Mouse (Mus musculus) CD8-positive naive resting alpha-beta T cell, adult 2 months (primary cell): ENCODE measurements at regions not wholly inside any gene's neighbourhood (a gene's known extent, or its start where the extent isn't known, plus 50 kb on each side); places are given as distances from the start of the nearest gene placed in this dataset.

ENCODE experiments used
- DNase-seq, 2 experiments: peaks; one replicate each; pipeline ENCODE4 v3.0.0; 2022; ENCODE audit warnings: low read depth in 2 of 2, low spot score in 2 of 2

- no peak for DNase-seq
These were observed 168.1 kb upstream of the Arid2 start for GRCm38 (mm10) chr15:96119240-96119639.

GRCm38 (mm10) chr15:96124397-96124796 lies 162.9 kb upstream of the Arid2 start:
- no peak for DNase-seq

GRCm38 (mm10) chr15:96129699-96130098 lies 157.6 kb upstream of the Arid2 start:
- DNase-seq, result no peak

GRCm38 (mm10) chr15:96130531-96130930 lies 156.8 kb upstream of the Arid2 start:
- no peak for DNase-seq

DNA sequence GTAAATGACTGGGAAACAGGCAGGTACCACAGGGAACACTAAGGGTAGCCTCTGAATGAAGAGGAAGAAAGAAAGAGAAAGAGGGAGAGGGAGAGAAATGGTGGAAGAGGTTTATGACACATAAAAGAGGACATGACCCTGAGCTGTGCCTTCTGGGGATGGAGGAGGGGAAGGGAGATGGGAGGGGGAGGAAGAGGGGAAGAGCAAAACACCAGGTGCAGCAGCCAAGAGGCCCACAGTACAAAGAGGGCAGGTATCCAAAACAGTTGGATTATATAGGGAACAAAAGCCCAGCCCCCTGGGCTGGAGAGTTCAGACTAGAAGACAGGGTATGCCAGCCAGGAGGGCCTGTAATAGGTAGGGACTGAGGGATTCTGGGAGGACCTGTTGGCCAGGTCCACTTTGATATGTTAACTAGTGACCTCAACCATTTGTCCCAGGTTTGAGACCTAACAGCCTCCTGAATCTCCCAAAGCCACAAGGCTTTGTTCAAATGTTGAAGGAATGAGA lies 155.7 kb upstream of the Arid2 start:
- no peak for DNase-seq

GRCm38 (mm10) chr15:96132636-96133035 lies 154.7 kb upstream of the Arid2 start:
- no peak for DNase-seq

DNA sequence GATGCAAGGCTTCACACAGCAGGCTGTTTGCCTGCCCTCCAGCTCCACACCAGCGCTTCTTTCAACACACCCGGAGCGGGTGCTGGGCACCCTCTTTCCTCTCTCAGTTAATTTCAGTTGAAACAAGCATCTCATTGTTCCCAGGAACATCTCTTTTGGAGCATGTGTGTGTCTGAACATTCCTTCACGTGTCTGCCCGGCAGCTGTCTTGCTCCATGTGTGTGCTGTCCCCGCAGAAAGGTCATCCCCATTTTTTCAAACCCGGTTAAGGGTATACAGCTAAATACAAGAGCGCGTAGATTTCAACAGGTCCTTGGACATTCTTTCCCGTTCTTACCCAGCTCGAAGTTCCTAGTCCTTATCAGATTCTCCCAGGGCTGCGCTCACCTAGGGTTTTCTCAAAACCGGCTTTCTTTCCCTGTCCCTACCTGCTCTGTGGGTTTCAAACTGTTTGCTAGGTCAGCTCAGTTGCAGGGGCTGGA lies 152.0 kb upstream of the Arid2 start:
- DNase-seq, result no peak

DNA sequence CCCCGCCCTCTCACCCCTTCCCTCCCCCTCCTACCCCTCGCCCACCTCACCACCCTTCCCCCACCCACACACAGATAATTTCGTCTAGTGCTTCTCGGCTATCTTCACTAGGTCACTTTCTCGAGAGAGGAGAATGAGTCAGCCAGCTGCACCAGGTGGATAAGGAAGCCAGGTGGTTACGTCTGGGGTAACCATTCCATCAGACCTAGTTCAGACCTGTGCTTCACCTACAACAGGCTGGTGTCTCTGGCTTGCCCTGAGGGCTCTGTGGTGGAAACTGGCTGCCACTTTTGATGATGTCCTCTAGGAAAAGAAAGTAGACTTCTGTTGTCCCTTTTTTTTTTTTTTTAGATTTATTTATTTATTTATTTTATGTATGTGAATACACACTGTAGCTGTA lies 151.5 kb upstream of the Arid2 start:
- no peak for DNase-seq

- DNase-seq, result no peak
These were observed 149.8 kb upstream of the Arid2 start for GRCm38 (mm10) chr15:96137534-96137933.

DNA sequence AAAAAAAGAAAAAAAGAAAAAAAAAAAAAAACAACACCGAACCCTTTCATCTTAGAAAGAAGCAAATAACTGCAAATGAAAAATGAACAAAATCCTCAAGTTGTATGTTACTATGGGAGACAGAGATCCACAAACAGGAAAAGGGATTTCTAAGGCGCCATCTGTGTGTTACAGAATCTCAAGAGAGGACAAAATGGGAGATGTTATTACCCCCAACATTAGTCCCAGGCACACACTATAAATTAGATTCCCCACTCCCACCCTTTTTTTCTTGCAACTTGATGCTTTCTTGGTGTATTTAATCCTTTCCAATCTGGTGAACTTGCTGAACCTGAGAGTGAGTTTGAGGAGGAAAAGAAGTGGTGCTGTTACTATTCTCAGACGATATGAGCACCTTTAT lies 149.4 kb upstream of the Arid2 start:
- no peak for DNase-seq

DNA sequence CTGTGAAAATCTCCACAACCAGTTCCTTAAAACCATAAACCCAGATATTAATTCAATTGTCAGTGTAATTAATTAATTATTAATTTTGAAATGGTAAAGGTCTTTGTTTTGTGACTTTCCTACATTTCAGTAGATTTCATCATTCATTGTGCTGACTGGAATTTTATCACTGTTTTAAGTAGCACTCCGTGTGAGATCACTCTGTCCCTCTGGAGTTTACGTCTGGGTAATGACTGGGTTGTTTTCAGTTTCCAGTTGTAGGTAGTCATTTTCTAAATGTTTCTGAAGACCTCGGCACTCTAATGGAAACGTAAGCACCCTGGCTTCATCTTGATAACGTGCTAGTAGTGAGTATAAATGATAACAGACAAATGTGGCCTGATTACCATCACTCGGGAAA lies 133.8 kb upstream of the Arid2 start:
- DNase-seq, result no peak

GRCm38 (mm10) chr15:96158321-96158720 lies 129.0 kb upstream of the Arid2 start:
- no peak for DNase-seq

- no peak for DNase-seq
These were observed 122.4 kb upstream of the Arid2 start for GRCm38 (mm10) chr15:96164771-96165431.

DNA sequence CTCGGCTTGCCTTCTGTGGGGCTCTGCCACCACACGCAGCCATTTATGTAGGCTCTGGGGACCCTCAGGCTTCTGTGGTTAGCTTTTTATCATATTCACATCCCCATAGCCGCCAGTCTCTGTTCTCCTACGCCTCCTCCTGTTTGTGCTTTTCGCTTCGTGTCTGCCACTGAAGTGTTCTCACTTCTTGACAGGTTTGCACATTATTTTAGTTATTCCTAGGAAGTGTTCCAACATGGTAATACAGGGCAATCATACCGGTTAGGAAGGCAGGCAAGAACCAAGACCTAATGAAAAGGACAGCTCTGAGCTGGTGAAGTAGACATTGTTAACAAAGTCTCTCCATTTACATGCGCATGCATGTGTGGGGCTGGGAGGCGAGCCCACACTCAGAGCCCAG lies 120.1 kb upstream of the Arid2 start:
- DNase-seq, result no peak

DNA sequence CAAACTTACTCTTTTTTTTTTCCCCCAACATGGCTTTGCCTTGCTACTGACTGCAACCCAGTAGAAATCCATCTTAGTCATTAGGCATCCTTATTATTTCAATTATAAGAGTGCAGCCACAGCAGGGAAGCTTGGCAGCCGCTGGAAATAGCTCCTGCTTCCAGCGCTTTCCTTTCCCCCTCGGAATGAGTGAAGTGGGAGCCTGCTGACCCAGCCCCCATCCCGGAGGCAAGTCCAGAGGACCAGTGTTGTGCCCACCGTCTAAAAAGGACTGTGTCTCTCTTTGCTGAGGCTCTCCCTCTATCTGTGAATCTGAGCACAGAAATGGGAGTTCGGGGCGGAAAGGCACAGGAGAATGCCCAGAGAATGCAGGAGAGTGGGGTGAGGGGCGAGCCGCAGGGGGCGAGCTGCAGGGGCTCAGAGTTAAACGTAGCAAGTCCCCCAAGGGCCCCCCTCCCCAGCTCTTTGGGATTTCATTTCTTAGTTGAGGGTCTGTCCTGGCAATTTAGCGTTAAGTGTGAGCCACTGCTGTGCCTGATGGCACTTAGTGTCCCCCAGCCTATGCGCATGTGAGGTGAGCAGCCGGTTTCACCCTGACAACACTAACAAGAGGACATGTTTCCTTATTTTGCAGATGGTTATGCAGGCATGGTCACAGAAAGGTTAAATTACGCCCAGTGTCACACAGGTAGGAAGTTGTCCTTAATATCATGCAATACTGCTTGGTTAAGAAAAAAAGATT lies 117.4 kb upstream of the Arid2 start:
- no peak for DNase-seq

- no peak for DNase-seq
These were observed 116.1 kb upstream of the Arid2 start for GRCm38 (mm10) chr15:96170986-96171769.

- DNase-seq, result no peak
These were observed 109.4 kb upstream of the Arid2 start for GRCm38 (mm10) chr15:96177911-96178310.

- DNase-seq, result no peak
These were observed 108.8 kb upstream of the Arid2 start for GRCm38 (mm10) chr15:96178374-96179109.

DNA sequence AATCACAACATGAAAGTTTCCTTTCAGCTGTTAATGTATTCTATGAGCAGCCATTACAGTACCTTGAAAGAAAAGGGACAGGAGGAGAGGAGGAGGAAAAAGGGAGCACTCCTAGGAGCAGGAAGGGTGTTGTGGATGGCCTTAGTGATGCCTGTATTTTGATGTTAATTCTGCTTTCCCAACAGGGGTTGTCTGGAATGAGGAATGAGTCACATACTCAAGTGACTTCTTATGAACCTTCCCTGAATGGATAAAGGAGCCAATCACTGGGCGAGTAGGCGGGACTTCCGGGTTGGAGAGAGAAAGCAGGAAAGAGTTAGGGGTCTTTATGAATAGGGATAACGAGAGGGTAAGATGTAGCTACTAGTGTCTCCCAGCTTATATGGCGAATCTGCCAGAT lies 107.8 kb upstream of the Arid2 start:
- no peak for DNase-seq

DNA sequence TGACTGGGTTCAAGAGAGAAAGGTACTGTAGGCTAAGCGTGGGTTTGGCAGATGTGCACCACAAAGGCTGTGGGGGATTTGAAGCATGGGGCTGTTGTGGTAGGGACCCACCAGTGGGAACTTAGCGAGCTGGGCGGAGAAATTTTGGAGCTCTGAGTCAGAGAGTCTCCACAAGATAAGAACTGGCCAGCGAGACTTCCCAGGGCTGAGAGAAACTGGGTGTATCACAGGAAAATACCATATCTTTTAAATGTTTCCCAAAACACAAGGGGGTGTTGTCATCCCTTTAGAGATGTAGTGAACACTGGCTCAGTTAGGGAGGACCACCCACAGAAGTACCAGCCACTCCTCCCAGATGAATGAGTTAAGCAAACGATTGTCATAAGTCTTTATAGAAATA lies 107.3 kb upstream of the Arid2 start:
- DNase-seq, result no peak

DNA sequence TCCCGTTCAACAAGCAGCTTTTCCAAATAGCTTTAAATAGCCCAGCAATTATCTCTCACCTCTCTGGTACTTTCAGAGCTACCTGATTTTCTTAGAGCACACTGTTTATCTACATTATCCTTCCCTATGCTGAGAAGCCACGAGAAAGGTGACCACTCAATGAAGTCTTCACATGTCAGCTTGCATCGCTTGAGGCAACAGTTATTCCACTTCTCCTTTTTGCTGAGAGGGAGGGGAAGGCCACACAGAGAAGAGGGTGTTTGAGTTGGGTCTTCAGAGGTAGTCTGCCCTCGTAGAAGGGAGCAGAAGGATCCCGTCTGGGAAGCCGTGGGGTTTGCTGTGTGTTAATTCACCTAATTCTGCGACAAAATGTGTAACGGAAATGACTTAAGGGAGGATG lies 106.3 kb upstream of the Arid2 start:
- DNase-seq, result no peak
